Mouse (Mus musculus): ENCODE measurements around the gene C1rl. TPM values are rescaled to one million over a fixed set of nuclear protein-coding genes. Genes with fewer than 3 reads are reported as not detected.
A peak's percentile ranks its signal among the peaks of the same experiment; 100 is the strongest.
"Not testable (repeated sequence)": the region's sequence is repeated elsewhere in the genome, so short reads cannot be mapped to it uniquely, and the experiment has no call there.

Gene C1rl
- 10 to 100 TPM; 28.1 to 44.4 (median 34.4) TPM for total RNA-seq (2022)

GRCm38 (mm10) chr6:124492842-124493561 is at the start of gene C1rl:
C1rl (plus strand) TSS chr6:124493113.
- peak; percentile 84 for DNase-seq

- no peak for DNase-seq
Observed at GRCm38 (mm10) chr6:124443338-124443737, 49.6 kb upstream of the C1rl start.

- no peak for DNase-seq
Observed at GRCm38 (mm10) chr6:124446024-124446423, 46.9 kb upstream of the C1rl start.

- DNase-seq = no peak
Observed at GRCm38 (mm10) chr6:124446459-124446858, 46.5 kb upstream of the C1rl start.

- DNase-seq = no peak
Observed at GRCm38 (mm10) chr6:124447356-124447755, 45.6 kb upstream of the C1rl start.

GRCm38 (mm10) chr6:124448186-124448852 is 44.6 kb upstream of the C1rl start:
- no peak for DNase-seq

GRCm38 (mm10) chr6:124448959-124449667 is 43.8 kb upstream of the C1rl start:
- no peak for DNase-seq

GRCm38 (mm10) chr6:124449668-124450383 is 43.1 kb upstream of the C1rl start:
- DNase-seq = no peak

- no peak for DNase-seq
Observed at GRCm38 (mm10) chr6:124451995-124452394, 40.9 kb upstream of the C1rl start.

- DNase-seq = no peak
Observed at GRCm38 (mm10) chr6:124453756-124454155, 39.2 kb upstream of the C1rl start.

- DNase-seq = no peak
Observed at GRCm38 (mm10) chr6:124456243-124456642, 36.7 kb upstream of the C1rl start.

- no peak for DNase-seq
Observed at GRCm38 (mm10) chr6:124457827-124458226, 35.1 kb upstream of the C1rl start.

GRCm38 (mm10) chr6:124458505-124458904 is 34.4 kb upstream of the C1rl start:
- DNase-seq = no peak

- no peak for DNase-seq
Observed at GRCm38 (mm10) chr6:124459388-124459787, 33.5 kb upstream of the C1rl start.

GRCm38 (mm10) chr6:124463881-124464291 is 29.0 kb upstream of the C1rl start:
- DNase-seq = no peak

- peak; percentile 84 for DNase-seq
Observed at GRCm38 (mm10) chr6:124464305-124465271, 28.3 kb upstream of the C1rl start, which contains the start of gene Clstn3. Clstn3 (minus strand) TSS chr6:124464794.

- no peak for DNase-seq
Observed at GRCm38 (mm10) chr6:124465299-124465698, 27.6 kb upstream of the C1rl start.

GRCm38 (mm10) chr6:124465729-124466128 is 27.2 kb upstream of the C1rl start:
- no peak for DNase-seq

- DNase-seq = no peak
Observed at GRCm38 (mm10) chr6:124471121-124471520, 21.8 kb upstream of the C1rl start.

- not testable (repeated sequence) for DNase-seq
Observed at GRCm38 (mm10) chr6:124471783-124472638, 20.9 kb upstream of the C1rl start.
